Mouse (Mus musculus): Measurements from ENCODE around the gene Myh4. TPM values are rescaled to one million over a fixed set of nuclear protein-coding genes. Genes with fewer than 3 reads are reported as not detected.

The Myh4 gene
- not detected in 2 replicates for polyA plus RNA-seq (2015; fragmentation: Nextera tagmentation; extraction: Ambion mirVana)

- Histone ChIP-seq H3K9me3 (no peaks in the 10 kb centered on the region), H3K9ac (no peak within 1 kb of the TSS), H3K27me3 (no peaks in the 10 kb centered on the region), H3K4me3 (no peak within 1 kb of the TSS), H3K4me1 (replicated peaks) (no peaks in the 10 kb centered on the region), H3K36me3 (no peaks in the 10 kb centered on the region), H3K4me2 (no peak within 1 kb of the TSS), H3K27ac (no peak within 1 kb of the TSS)
- no peak for ATAC-seq (ENCODE audit: low FRiP score)
- WGBS: 81% methylated on average over 5 of the region's 5 CpGs
These were observed at the start of gene Myh4 for GRCm38 (mm10) chr11:67237481-67238079. Gene Myh4 (plus strand): TSS chr11:67238029.

GRCm38 (mm10) chr11:67190316-67190715, 47.5 kb upstream of the Myh4 start:
- Histone ChIP-seq H3K9ac (no peak overlapping the region), H3K27me3 (no peaks in the 10 kb centered on the region), H3K9me3 (no peaks in the 10 kb centered on the region), H3K36me3 (no peaks in the 10 kb centered on the region), H3K4me2 (no peak overlapping the region), H3K4me1 (replicated peaks) (no peaks in the 10 kb centered on the region), H3K27ac (no peak overlapping the region), H3K4me3 (no peak overlapping the region)
- ATAC-seq (ENCODE audit: low FRiP score): no peak
- 83% methylated on average over 10 of the region's 10 CpGs for WGBS

DNA sequence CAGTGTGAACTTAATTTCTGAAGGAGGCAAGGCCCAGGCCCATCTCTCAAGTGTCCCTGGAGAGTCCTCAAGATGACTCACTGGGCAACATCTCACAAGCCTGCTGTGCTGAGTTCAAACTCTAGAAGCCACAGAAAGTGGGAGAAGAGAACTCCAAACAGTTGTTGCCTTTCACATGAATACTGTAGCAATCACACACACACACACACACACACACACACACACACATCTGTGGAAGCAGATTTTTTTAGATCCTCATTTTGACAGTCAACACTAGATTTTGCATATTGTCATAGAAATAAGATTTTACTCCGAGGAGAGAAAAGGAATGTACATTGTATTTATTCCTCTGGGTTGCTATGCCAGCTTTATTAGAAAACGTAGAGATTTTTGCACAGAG, 47.0 kb upstream of the Myh4 start:
- H3K9ac ChIP-seq: no peak overlapping the region
- WGBS: 86% methylated on average over 2 of the region's 2 CpGs
- H3K27ac ChIP-seq: no peak overlapping the region
- no peaks in the 10 kb centered on the region for H3K36me3 ChIP-seq
- no peak overlapping the region for H3K4me3 ChIP-seq
- no peaks in the 10 kb centered on the region for H3K27me3 ChIP-seq
- no peak for ATAC-seq (ENCODE audit: low FRiP score)
- H3K4me2 ChIP-seq: no peak overlapping the region
- no peaks in the 10 kb centered on the region for H3K4me1 ChIP-seq (replicated peaks)
- H3K9me3 ChIP-seq: no peaks in the 10 kb centered on the region

DNA sequence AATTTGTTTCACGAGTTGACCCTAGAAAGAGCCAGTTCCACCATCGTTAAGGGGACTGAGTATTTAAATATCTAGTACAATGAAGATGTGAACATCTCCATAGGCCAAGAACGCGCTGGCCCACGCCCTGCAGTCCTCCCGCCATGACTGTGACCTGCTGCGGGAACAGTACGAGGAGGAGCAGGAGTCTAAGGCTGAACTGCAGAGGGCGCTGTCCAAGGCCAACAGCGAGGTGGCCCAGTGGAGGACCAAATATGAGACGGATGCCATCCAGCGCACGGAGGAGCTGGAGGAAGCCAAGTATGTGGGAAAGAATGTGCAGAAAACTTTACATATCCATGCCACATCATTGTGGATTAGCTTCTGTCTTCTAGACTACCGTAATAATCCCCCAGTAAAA, 46.3 kb upstream of the Myh4 start:
- H3K27ac ChIP-seq: no peak overlapping the region
- H3K4me2 ChIP-seq: no peak overlapping the region
- H3K9ac ChIP-seq: no peak overlapping the region
- no peaks in the 10 kb centered on the region for H3K36me3 ChIP-seq
- H3K27me3 ChIP-seq: no peaks in the 10 kb centered on the region
- H3K4me3 ChIP-seq: no peak overlapping the region
- WGBS: 92% methylated on average over 14 of the region's 14 CpGs
- ATAC-seq (ENCODE audit: low FRiP score): no peak
- no peaks in the 10 kb centered on the region for H3K9me3 ChIP-seq
- H3K4me1 ChIP-seq (replicated peaks): no peaks in the 10 kb centered on the region

- Histone ChIP-seq H3K4me3 (no peak overlapping the region), H3K4me1 (replicated peaks) (no peaks in the 10 kb centered on the region), H3K36me3 (no peaks in the 10 kb centered on the region), H3K9me3 (no peaks in the 10 kb centered on the region), H3K27me3 (no peaks in the 10 kb centered on the region), H3K9ac (no peak overlapping the region), H3K27ac (no peak overlapping the region), H3K4me2 (no peak overlapping the region)
- 45% methylated on average over 1 of the region's 1 CpGs for WGBS
- ATAC-seq (ENCODE audit: low FRiP score): no peak
These were observed 38.5 kb upstream of the Myh4 start for GRCm38 (mm10) chr11:67199321-67199720.

- no peaks in the 10 kb centered on the region for H3K27me3 ChIP-seq
- H3K4me1 ChIP-seq (replicated peaks): no peaks in the 10 kb centered on the region
- H3K27ac ChIP-seq: no peak within 1 kb of the TSS
- no peaks in the 10 kb centered on the region for H3K9me3 ChIP-seq
- no peak within 1 kb of the TSS for H3K4me3 ChIP-seq
- no peaks in the 10 kb centered on the region for H3K36me3 ChIP-seq
- H3K9ac ChIP-seq: no peak within 1 kb of the TSS
- no peak within 1 kb of the TSS for H3K4me2 ChIP-seq
- no peak for ATAC-seq (ENCODE audit: low FRiP score)
- WGBS: 84% methylated on average over 4 of the region's 4 CpGs
These were observed 38.1 kb upstream of the Myh4 start, which contains the start of gene Myh1 for GRCm38 (mm10) chr11:67199752-67200151. Gene Myh1 (plus strand): TSS chr11:67200052.

GRCm38 (mm10) chr11:67204766-67205165, 33.1 kb upstream of the Myh4 start:
- H3K36me3 ChIP-seq: no peaks in the 10 kb centered on the region
- ATAC-seq (ENCODE audit: low FRiP score): no peak
- no peak overlapping the region for H3K4me3 ChIP-seq
- no peaks in the 10 kb centered on the region for H3K27me3 ChIP-seq
- no peak overlapping the region for H3K9ac ChIP-seq
- no peaks in the 10 kb centered on the region for H3K9me3 ChIP-seq
- H3K27ac ChIP-seq: no peak overlapping the region
- H3K4me1 ChIP-seq (replicated peaks): no peaks in the 10 kb centered on the region
- WGBS: 85% methylated on average over 3 of the region's 3 CpGs
- H3K4me2 ChIP-seq: no peak overlapping the region

DNA sequence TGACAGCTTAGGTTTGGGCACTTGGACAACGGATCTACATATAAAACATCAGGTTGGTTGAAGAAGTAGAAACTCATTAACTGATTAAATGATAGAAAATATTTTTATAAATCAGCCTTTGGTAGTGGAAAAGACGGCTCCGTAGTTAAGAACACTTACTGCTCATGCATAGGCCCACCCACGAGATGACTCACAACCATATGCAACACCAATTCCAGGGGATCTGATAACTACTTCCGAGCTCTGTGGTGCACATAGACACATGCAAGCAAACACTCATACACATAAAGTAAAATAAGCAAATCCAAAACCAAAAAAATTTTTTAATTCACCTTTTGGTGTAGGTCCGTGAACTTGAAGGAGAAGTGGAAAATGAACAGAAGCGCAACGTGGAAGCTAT, 16.0 kb upstream of the Myh4 start:
- 95% methylated on average over 8 of the region's 8 CpGs for WGBS
- no peak for ATAC-seq (ENCODE audit: low FRiP score)
- H3K9ac ChIP-seq: no peak overlapping the region
- no peak overlapping the region for H3K27ac ChIP-seq
- no peaks in the 10 kb centered on the region for H3K27me3 ChIP-seq
- no peaks in the 10 kb centered on the region for H3K36me3 ChIP-seq
- H3K4me3 ChIP-seq: no peak overlapping the region
- no peaks in the 10 kb centered on the region for H3K9me3 ChIP-seq
- no peak overlapping the region for H3K4me2 ChIP-seq
- H3K4me1 ChIP-seq (replicated peaks): no peaks in the 10 kb centered on the region

GRCm38 (mm10) chr11:67224466-67224865, 13.4 kb upstream of the Myh4 start:
- H3K27me3 ChIP-seq: no peaks in the 10 kb centered on the region
- 84% methylated on average over 3 of the region's 3 CpGs for WGBS
- no peak for ATAC-seq (ENCODE audit: low FRiP score)

GRCm38 (mm10) chr11:67228731-67229130, 9.1 kb upstream of the Myh4 start:
- H3K4me2 ChIP-seq: no peak overlapping the region
- H3K4me3 ChIP-seq: no peak overlapping the region
- no peaks in the 10 kb centered on the region for H3K9me3 ChIP-seq
- no peak overlapping the region for H3K27ac ChIP-seq
- no peaks in the 10 kb centered on the region for H3K27me3 ChIP-seq
- no peaks in the 10 kb centered on the region for H3K36me3 ChIP-seq
- H3K9ac ChIP-seq: no peak overlapping the region
- no peak for ATAC-seq (ENCODE audit: low FRiP score)
- WGBS: 92% methylated on average over 3 of the region's 3 CpGs
- no peaks in the 10 kb centered on the region for H3K4me1 ChIP-seq (replicated peaks)

More at GRCm38 (mm10) chr11:67224466-67224865, 13.4 kb upstream of the Myh4 start:
- H3K4me2 ChIP-seq: no peak overlapping the region
- no peaks in the 10 kb centered on the region for H3K4me1 ChIP-seq (replicated peaks)
- no peaks in the 10 kb centered on the region for H3K9me3 ChIP-seq
- no peak overlapping the region for H3K4me3 ChIP-seq
- H3K36me3 ChIP-seq: no peaks in the 10 kb centered on the region
- no peak overlapping the region for H3K9ac ChIP-seq
- H3K27ac ChIP-seq: no peak overlapping the region

DNA sequence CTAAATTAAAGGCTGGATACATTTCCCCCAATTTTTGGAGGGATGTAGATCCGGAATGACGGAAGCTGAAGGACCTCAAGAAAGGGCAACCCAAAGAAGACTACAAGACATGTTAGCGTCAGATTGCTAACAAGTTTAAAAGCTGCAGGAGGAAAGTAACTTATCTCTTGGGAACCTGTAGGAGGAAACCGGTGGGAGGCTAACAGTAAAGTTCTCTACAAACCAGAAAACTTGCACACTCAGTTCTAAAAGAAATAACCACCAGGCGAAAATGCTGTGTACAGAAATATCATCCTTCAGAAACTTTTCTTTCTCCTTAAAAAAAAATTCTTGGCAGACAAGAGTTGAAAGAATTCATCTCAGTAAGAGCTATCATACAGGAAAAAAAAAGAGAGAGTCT, 8.7 kb upstream of the Myh4 start:
- 91% methylated on average over 5 of the region's 5 CpGs for WGBS
- no peak for ATAC-seq (ENCODE audit: low FRiP score)
- H3K27me3 ChIP-seq: no peaks in the 10 kb centered on the region

DNA sequence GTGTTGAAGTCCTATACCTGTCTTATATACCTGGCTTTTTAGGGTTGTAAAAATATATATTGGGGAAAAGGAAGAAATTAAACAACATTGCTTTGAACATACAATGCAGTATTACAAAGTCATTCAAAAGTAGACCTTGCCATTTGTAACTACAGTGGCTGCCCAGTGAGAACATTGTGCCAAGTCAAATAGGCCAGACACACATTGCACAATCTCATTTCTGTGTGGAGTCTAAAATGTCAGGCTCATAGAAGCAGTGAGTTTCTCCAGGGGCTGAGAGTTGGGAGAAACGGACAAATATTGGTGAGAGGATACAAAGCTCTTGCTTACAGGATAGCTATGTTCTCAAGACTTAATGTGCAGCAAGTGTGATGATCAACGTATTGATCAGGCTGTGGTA, 7.9 kb upstream of the Myh4 start:
- Histone ChIP-seq H3K9me3 (no peaks in the 10 kb centered on the region), H3K9ac (no peak overlapping the region), H3K4me2 (no peak overlapping the region), H3K36me3 (no peaks in the 10 kb centered on the region), H3K27me3 (no peaks in the 10 kb centered on the region), H3K4me3 (no peak overlapping the region), H3K27ac (no peak overlapping the region), H3K4me1 (replicated peaks) (no peaks in the 10 kb centered on the region)
- ATAC-seq (ENCODE audit: low FRiP score): no peak
- WGBS: 87% methylated on average over 2 of the region's 2 CpGs

More for the DNA sequence above, 8.7 kb upstream of the Myh4 start:
- Histone ChIP-seq H3K36me3 (no peaks in the 10 kb centered on the region), H3K4me2 (no peak overlapping the region), H3K4me1 (replicated peaks) (no peaks in the 10 kb centered on the region), H3K9ac (no peak overlapping the region), H3K27ac (no peak overlapping the region), H3K4me3 (no peak overlapping the region), H3K9me3 (no peaks in the 10 kb centered on the region)

- Histone ChIP-seq H3K9ac (no peak overlapping the region), H3K4me1 (replicated peaks) (no peaks in the 10 kb centered on the region), H3K36me3 (no peaks in the 10 kb centered on the region), H3K27me3 (no peaks in the 10 kb centered on the region), H3K9me3 (no peaks in the 10 kb centered on the region), H3K4me2 (no peak overlapping the region), H3K4me3 (no peak overlapping the region), H3K27ac (no peak overlapping the region)
- ATAC-seq (ENCODE audit: low FRiP score): no peak
- WGBS: 62% methylated on average over 5 of the region's 5 CpGs
These were observed 2.0 kb upstream of the Myh4 start for GRCm38 (mm10) chr11:67235639-67236358.
